Mouse (Mus musculus) forebrain, embryonic 11.5 days (tissue): ENCODE results near the gene Galnt10. TPM values are rescaled to one million over a fixed set of nuclear protein-coding genes. Genes with fewer than 3 reads are reported as not detected.
A peak's percentile ranks its signal among the peaks of the same experiment; 100 is the strongest.

Source experiments
- ATAC-seq: fragments of 200-750 bp; cut with Nextera tagmentation; replicated peaks from 2 replicates; pipeline ENCODE4 v1.8.0; 2017; ENCODE audit warnings: moderate TSS enrichment; ENCODE audit not compliant: low FRiP score
- DNase-seq: peaks from one replicate; pipeline ENCODE4 v3.0.0-alpha.2; 2017; ENCODE audit warnings: low spot score
- H3K27ac ChIP-seq: fragments of 300-500 bp; sonication (generic); 2 replicates; pipeline ENCODE4 v1.5.1; 2014; ENCODE audit warnings: low read depth, low read length
- H3K27me3 ChIP-seq: fragments of 300-500 bp; sonication (generic); 2 replicates; pipeline ENCODE4 v1.6.1; 2014; ENCODE audit warnings: mild to moderate bottlenecking, low read length, mixed read lengths; ENCODE audit not compliant: control insufficient read depth, insufficient read depth
- H3K36me3 ChIP-seq: fragments of 300-500 bp; sonication (generic); 2 replicates; pipeline ENCODE4 v1.6.1; 2014; ENCODE audit warnings: mild to moderate bottlenecking, low read length, moderate library complexity, mixed read lengths; ENCODE audit not compliant: control insufficient read depth, insufficient read depth
- H3K4me1 ChIP-seq: fragments of 300-500 bp; sonication (generic); replicated peaks from 2 replicates; pipeline ENCODE4 v1.6.1; 2014; ENCODE audit warnings: low read length, mixed read lengths; ENCODE audit not compliant: control insufficient read depth, insufficient read depth
- H3K4me2 ChIP-seq: fragments of 300-500 bp; sonication (generic); 2 replicates; pipeline ENCODE4 v1.6.1; 2014; ENCODE audit warnings: low read depth, mild to moderate bottlenecking, low read length, moderate library complexity, mixed read lengths; ENCODE audit not compliant: severe bottlenecking
- H3K4me3 ChIP-seq: fragments of 300-500 bp; sonication (generic); 2 replicates; pipeline ENCODE4 v1.5.1; 2014; ENCODE audit warnings: low read depth, low read length
- H3K9ac ChIP-seq: fragments of 300-500 bp; sonication (generic); 2 replicates; pipeline ENCODE4 v1.6.1; 2014; ENCODE audit warnings: low read length
- H3K9me3 ChIP-seq: fragments of 300-500 bp; sonication (generic); 2 replicates; pipeline ENCODE4 v1.6.1; 2016; ENCODE audit warnings: low read length, mixed read lengths; ENCODE audit not compliant: control insufficient read depth
- WGBS: fragments of 180-500 bp; shearing (Covaris S2); extraction: QIAGEN DNeasy Blood & Tissue Kit; methylation state at CpG from one replicate; pipeline ENCODE4 v1.1.7; 2014; 5-methylcytosine and 5-hydroxymethylcytosine counted together
- polyA plus RNA-seq: library from polyadenylated mRNA; unstranded; fragments of >200 nt; fragmentation: Nextera tagmentation; extraction: Ambion mirVana; gene quantifications from 2 replicates; pipeline ENCODE4 v1.2.1, GENCODE M21; 2014

Gene Galnt10
- polyA plus RNA-seq, 1 experiment from 2014 or later: 18.1 TPM

- H3K4me3 ChIP-seq: no peak overlapping the region
- 6% methylated on average over 14 of the region's 14 CpGs for WGBS
- H3K9ac ChIP-seq: peak overlapping the region; percentile 35
- H3K4me2 ChIP-seq: peak overlapping the region; percentile 29
- H3K36me3 ChIP-seq: no peaks in the 10 kb centered on the region
- H3K9me3 ChIP-seq: no peaks in the 10 kb centered on the region
- peaks cover 6% of the 10 kb centered on the region for H3K4me1 ChIP-seq
- H3K27me3 ChIP-seq: 0 out of 2 replicates have a peak, but pooled peaks cover 2% of the 10 kb centered on the region
- ATAC-seq (peak; percentile 55), DNase-seq (no peak)
- no peak overlapping the region for H3K27ac ChIP-seq
Observed at GRCm38 (mm10) chr11:57760509-57761058, 115.3 kb downstream of the Galnt10 start.

- 92% methylated on average over 4 of the region's 4 CpGs for WGBS
- Histone ChIP-seq H3K9me3 (no peaks in the 10 kb centered on the region), H3K36me3 (no peaks in the 10 kb centered on the region), H3K27ac (no peak overlapping the region), H3K9ac (no peak overlapping the region), H3K4me2 (no peak overlapping the region), H3K4me3 (no peak overlapping the region), H3K4me1 (peaks cover 6% of the 10 kb centered on the region), H3K27me3 (peaks cover 4% of the 10 kb centered on the region; the same call in 1 of the 2 replicates)
- no peak for DNase-seq
- no peak for ATAC-seq
Observed at GRCm38 (mm10) chr11:57761347-57761746, 116.1 kb downstream of the Galnt10 start.

GRCm38 (mm10) chr11:57764124-57764523 lies 118.9 kb downstream of the Galnt10 start:
- DNase-seq (no peak), ATAC-seq (no peak)
- Histone ChIP-seq H3K9me3 (no peaks in the 10 kb centered on the region), H3K4me3 (no peak overlapping the region), H3K36me3 (no peaks in the 10 kb centered on the region), H3K9ac (no peak overlapping the region), H3K4me2 (no peak overlapping the region), H3K27ac (no peak overlapping the region), H3K4me1 (peaks cover 6% of the 10 kb centered on the region), H3K27me3 (peaks cover 14% of the 10 kb centered on the region)
- WGBS: 85% methylated on average over 3 of the region's 3 CpGs

- WGBS: 58% methylated on average over 12 of the region's 12 CpGs
- no peaks in the 10 kb centered on the region; the same call in 1 of the 2 replicates for H3K4me1 ChIP-seq
- H3K4me2 ChIP-seq: no peak overlapping the region
- H3K27me3 ChIP-seq: peaks cover 38% of the 10 kb centered on the region
- ATAC-seq (no peak), DNase-seq (no peak)
- H3K9me3 ChIP-seq: no peaks in the 10 kb centered on the region
- H3K36me3 ChIP-seq: no peaks in the 10 kb centered on the region
- no peak overlapping the region for H3K9ac ChIP-seq
- no peak overlapping the region for H3K27ac ChIP-seq
- H3K4me3 ChIP-seq: no peak overlapping the region
Observed at GRCm38 (mm10) chr11:57766617-57767016, 121.4 kb downstream of the Galnt10 start.

- H3K27ac ChIP-seq: peak overlapping the region; percentile 6; the same call in 1 of the 2 replicates
- no peaks in the 10 kb centered on the region for H3K36me3 ChIP-seq
- H3K4me2 ChIP-seq: no peak overlapping the region
- H3K27me3 ChIP-seq: peaks cover 44% of the 10 kb centered on the region
- H3K9ac ChIP-seq: no peak overlapping the region
- no peak overlapping the region for H3K4me3 ChIP-seq
- no peaks in the 10 kb centered on the region; the same call in 1 of the 2 replicates for H3K4me1 ChIP-seq
- 21% methylated on average over 6 of the region's 6 CpGs for WGBS
- ATAC-seq (no peak), DNase-seq (no peak)
- no peaks in the 10 kb centered on the region for H3K9me3 ChIP-seq
Observed at GRCm38 (mm10) chr11:57767171-57767570, 121.9 kb downstream of the Galnt10 start.

- Histone ChIP-seq H3K27ac (no peak overlapping the region), H3K4me2 (no peak overlapping the region), H3K9me3 (no peaks in the 10 kb centered on the region), H3K4me3 (no peak overlapping the region), H3K4me1 (peaks cover 8% of the 10 kb centered on the region), H3K9ac (no peak overlapping the region), H3K27me3 (peaks cover 66% of the 10 kb centered on the region), H3K36me3 (no peaks in the 10 kb centered on the region)
- 92% methylated on average over 5 of the region's 5 CpGs for WGBS
- DNase-seq (no peak), ATAC-seq (no peak)
Observed at GRCm38 (mm10) chr11:57770776-57771175, 125.5 kb downstream of the Galnt10 start.

GRCm38 (mm10) chr11:57771676-57772075 lies 126.4 kb downstream of the Galnt10 start:
- Histone ChIP-seq H3K27ac (no peak overlapping the region), H3K4me2 (no peak overlapping the region), H3K4me1 (peaks cover 8% of the 10 kb centered on the region), H3K9me3 (no peaks in the 10 kb centered on the region), H3K36me3 (no peaks in the 10 kb centered on the region), H3K27me3 (peaks cover 71% of the 10 kb centered on the region), H3K4me3 (no peak overlapping the region), H3K9ac (no peak overlapping the region)
- DNase-seq (no peak), ATAC-seq (no peak)
- WGBS: 89% methylated on average over 8 of the region's 8 CpGs

GRCm38 (mm10) chr11:57773479-57773878 lies 128.2 kb downstream of the Galnt10 start:
- ATAC-seq: peak; percentile 18; the same call in 1 of the 2 replicates
- no peak overlapping the region for H3K9ac ChIP-seq

GRCm38 (mm10) chr11:57773936-57774335 lies 128.7 kb downstream of the Galnt10 start:
- Histone ChIP-seq H3K4me2 (peak overlapping the region; percentile 32; the same call in 1 of the 2 replicates), H3K36me3 (no peaks in the 10 kb centered on the region), H3K27me3 (peaks cover 78% of the 10 kb centered on the region), H3K4me1 (peaks cover 8% of the 10 kb centered on the region), H3K27ac (0 out of 2 replicates have a peak overlapping the region, but pooled peaks have one; percentile 25), H3K4me3 (no peak overlapping the region), H3K9me3 (no peaks in the 10 kb centered on the region), H3K9ac (no peak overlapping the region)
- WGBS: 1% methylated on average over 4 of the region's 4 CpGs
- peak; percentile 78 for DNase-seq
- ATAC-seq: peak; percentile 79

More at GRCm38 (mm10) chr11:57773479-57773878, 128.2 kb downstream of the Galnt10 start:
- DNase-seq: peak; percentile 74
- Histone ChIP-seq H3K27me3 (peaks cover 82% of the 10 kb centered on the region), H3K27ac (0 out of 2 replicates have a peak overlapping the region, but pooled peaks have one; percentile 25), H3K4me1 (peaks cover 8% of the 10 kb centered on the region), H3K36me3 (no peaks in the 10 kb centered on the region), H3K4me2 (peak overlapping the region; percentile 32; the same call in 1 of the 2 replicates), H3K4me3 (no peak overlapping the region), H3K9me3 (no peaks in the 10 kb centered on the region)
- WGBS: 6% methylated on average over 13 of the region's 13 CpGs
